Mouse (Mus musculus): ENCODE results near the gene Bbip1.

DNA sequence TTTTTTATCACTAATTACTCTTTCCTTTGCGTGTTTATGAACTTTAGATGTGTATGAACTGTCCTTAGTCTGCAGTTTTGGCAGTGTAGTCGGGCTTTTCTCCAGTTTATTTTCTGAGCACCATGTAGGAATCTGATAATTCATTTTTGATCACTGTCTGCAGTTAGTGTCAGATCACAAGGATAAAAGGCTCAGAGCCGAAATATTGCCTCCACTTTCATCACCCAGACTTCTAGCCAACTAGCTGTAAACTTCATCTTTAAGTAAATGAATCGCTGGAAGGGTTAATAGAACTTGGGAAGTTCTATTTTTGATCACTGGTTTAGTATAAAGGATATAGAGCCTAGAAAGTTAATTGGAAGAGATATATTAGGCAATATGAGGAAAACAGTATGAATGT lies 18.1 kb upstream of the Bbip1 start:
- TF ChIP-seq POLR2A (IDR thresholded peaks at IDR 0.05; ENCODE audit: low read depth, low read length) (no peak), CTCF (IDR thresholded peaks at IDR 0.05; ENCODE audit: borderline replicate concordance, insufficient read depth, low read length) (no peak)
